Mouse (Mus musculus) myocyte (in vitro differentiated cells): Measurements from ENCODE around the gene Zfhx3.
A peak's percentile ranks its signal among the peaks of the same experiment; 100 is the strongest.

Experiments used
- CEBPB ChIP-seq: IDR thresholded peaks from 2 replicates; pipeline ENCODE4 v1.6.1; 2011; ENCODE audit warnings: mild to moderate bottlenecking, moderate library complexity; ENCODE audit not compliant: poor library complexity, insufficient read depth, severe bottlenecking
- MAX ChIP-seq: IDR thresholded peaks from one replicate; pipeline ENCODE4 v1.6.1; 2011; ENCODE audit warnings: low read depth, mild to moderate bottlenecking, control low read depth
- MYOD1 ChIP-seq, 3 experiments: IDR thresholded peaks; one replicate each; pipeline ENCODE4 v1.6.1; 2011; ENCODE audit warnings: control low read depth in 2 of 3, low read depth in 2 of 3, mild to moderate bottlenecking in 2 of 3, moderate library complexity in 1 of 3; ENCODE audit not compliant: insufficient read length in 2 of 3, control insufficient read depth in 1 of 3
- POLR2A ChIP-seq: IDR thresholded peaks from one replicate; pipeline ENCODE4 v1.6.1; 2011; ENCODE audit warnings: low read depth, mild to moderate bottlenecking, control low read depth, moderate library complexity; ENCODE audit not compliant: insufficient read length
- POLR2AphosphoS2 ChIP-seq: IDR thresholded peaks from one replicate; pipeline ENCODE4 v1.6.1; 2011; ENCODE audit warnings: low read depth, control low read depth; ENCODE audit not compliant: insufficient read length
- USF1 ChIP-seq: IDR thresholded peaks from one replicate; pipeline ENCODE4 v1.6.1; 2011; ENCODE audit warnings: low read depth, mild to moderate bottlenecking, control low read depth, moderate library complexity

GRCm38 (mm10) chr8:108369081-108369480 is 426.6 kb downstream of the Zfhx3 start:
- TF ChIP-seq POLR2A (no peak), MAX (no peak), MYOD1 (IDR thresholded peaks at IDR 0.05; ENCODE audit: control insufficient read depth in 1 of 3, insufficient read length in 2 of 3, low read depth in 2 of 3) (no peak), POLR2AphosphoS2 (no peak), CEBPB (peak; percentile 45; the same call in 1 of the 2 replicates), USF1 (no peak)
